Mouse (Mus musculus): ENCODE measurements around the gene Grik1.

DNA sequence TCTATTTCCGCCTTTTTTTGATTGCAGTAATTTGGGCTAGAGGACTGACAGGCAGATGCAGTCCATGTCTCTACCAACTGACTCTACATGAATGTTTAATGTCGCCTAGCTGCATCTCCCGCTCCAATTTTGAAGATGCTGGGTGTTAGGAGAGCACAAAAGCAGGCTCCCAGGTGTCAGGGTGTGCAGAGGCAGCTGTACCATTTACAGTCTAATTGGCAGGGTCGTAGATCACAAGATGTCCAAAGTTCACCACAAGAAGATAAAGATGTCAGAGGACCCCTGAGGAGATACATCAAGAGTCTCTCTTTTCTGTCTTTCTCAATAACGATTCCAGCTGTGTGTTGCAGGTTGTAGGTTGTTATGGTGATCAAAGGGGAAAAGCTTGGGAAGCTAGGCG, 111.3 kb downstream of the Grik1 start:
- TF ChIP-seq CTCF (IDR thresholded peaks at IDR 0.05; ENCODE audit: extremely low read depth, insufficient read length, insufficient replicate concordance, low read depth, low read length) (no peak), POLR2A (IDR thresholded peaks at IDR 0.05; ENCODE audit: low read depth, low read length) (no peak)
